Mouse (Mus musculus): ENCODE data around the gene Cyp2j7.
"Not testable (repeated sequence)": the region's sequence is repeated elsewhere in the genome, so short reads cannot be mapped to it uniquely, and the experiment has no call there.

- TF ChIP-seq POLR2A (IDR thresholded peaks at IDR 0.05; ENCODE audit: insufficient read length, low read depth); MYOD1 (IDR thresholded peaks at IDR 0.05; ENCODE audit: control insufficient read depth in 1 of 3, insufficient read length in 2 of 3, low read depth in 2 of 3); CEBPB (IDR thresholded peaks at IDR 0.05; ENCODE audit: insufficient read depth, poor library complexity, severe bottlenecking); REST (IDR thresholded peaks at IDR 0.05; ENCODE audit: insufficient read depth, insufficient read length); TCF12 (IDR thresholded peaks at IDR 0.05; ENCODE audit: insufficient read depth, poor library complexity, severe bottlenecking); MAX (IDR thresholded peaks at IDR 0.05; ENCODE audit: low read depth); MYOG (IDR thresholded peaks at IDR 0.05; ENCODE audit: control insufficient read depth in 1 of 3, insufficient read depth in 1 of 3, insufficient read length in 2 of 3, low read depth in 2 of 3): not testable (repeated sequence)
Measured at GRCm38 (mm10) chr4:96188671-96189070, 47.8 kb downstream of the Cyp2j7 start.

All from myocyte (in vitro differentiated cells).